Mouse (Mus musculus) thymus, postnatal 10 days (tissue): Measurements from ENCODE around the gene Gatad1.
"Not testable (repeated sequence)": the region's sequence is repeated elsewhere in the genome, so short reads cannot be mapped to it uniquely, and the experiment has no call there.

Source experiments
- DNase-seq, 2 experiments: peaks; one replicate each; pipeline ENCODE4 v3.0.0; 2021; ENCODE audit warnings: low spot score in 2 of 2

Gene Gatad1

GRCm38 (mm10) chr5:3657085-3657484 is at the start of gene Gatad1:
Gene Gatad1, minus strand, starts transcription at chr5:3657185.
- DNase-seq: no peak

- DNase-seq: no peak
These were observed 45.2 kb upstream of the Gatad1 start for GRCm38 (mm10) chr5:3702180-3702579.

DNA sequence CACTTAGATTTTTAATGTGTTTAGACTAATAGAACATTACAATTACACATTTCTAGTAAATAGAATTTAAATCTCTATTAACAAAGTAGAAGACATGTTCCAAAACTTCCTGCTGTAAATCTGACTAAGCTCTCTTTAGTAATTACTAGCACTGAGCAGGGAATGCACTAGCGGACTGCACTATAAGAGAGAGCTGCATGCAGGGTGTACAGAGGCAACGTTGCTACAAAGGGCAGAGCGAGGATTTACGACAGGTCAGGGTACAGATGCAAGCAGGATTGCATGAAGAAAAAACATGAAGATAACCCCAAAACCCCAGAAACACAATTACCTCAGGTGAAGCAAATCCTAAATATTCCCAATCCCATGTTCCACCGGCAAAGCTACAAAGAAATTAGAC is 43.0 kb upstream of the Gatad1 start:
- DNase-seq: no peak

DNA sequence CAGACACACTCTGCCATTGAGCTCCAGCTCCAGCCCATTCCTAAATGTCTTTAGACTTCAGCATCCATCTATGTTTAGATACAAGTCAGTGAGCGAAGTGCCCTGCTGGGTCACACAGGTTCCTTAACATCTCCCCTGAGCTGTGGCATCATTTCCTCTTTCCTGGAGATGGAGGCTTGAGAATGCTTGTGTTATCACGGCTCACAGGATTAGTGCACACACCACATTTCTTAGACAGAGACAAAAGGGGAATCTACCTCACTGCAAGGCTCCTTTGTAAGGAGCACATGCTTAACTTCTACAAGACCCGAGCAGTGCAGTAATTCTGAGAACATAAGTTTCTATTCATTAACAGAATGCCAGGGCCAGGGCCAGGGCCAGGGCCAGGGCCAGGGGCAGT is 39.0 kb upstream of the Gatad1 start:
- no peak for DNase-seq

DNA sequence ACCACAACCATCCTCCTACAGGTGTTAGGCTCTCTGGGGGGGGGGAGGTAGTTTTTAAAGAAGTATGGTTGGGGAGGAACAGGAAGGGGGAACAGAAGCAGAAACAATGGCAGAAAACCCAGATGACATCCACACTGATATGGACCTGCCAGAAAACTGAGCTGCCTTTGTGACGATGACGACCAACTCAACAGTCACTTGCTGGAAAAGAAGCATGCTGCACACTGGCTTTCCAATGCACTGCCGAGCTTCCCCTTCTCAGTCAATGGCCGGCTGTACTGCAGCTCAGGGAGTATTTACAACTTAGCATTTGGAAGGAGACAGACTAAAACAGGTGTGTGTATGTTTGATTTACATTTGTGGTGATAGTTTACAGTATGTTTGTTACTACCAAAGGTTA is 38.2 kb upstream of the Gatad1 start:
- DNase-seq: no peak

DNA sequence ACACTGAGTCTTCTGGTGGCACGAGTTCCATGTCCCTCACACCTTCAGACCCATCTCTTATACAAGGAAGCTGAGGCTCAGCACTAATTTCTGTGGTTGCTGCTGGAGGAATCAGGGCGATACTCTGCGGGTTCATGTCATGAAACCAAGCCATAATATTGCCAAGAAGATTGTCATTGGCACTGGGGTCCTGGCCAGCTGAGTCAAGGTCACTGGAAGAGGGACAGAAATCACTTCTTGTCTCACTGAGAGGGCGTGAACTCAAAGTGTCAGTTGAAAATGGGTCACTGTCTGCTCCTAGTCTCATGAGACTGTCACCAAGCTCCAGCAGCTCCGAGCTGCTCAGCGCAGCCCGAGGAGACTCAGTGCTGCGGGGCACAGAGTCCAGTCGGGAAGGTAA is 36.0 kb upstream of the Gatad1 start:
- DNase-seq: no peak

- DNase-seq: no peak
These were observed 34.3 kb upstream of the Gatad1 start for GRCm38 (mm10) chr5:3691283-3691682.

GRCm38 (mm10) chr5:3688298-3688697 is 31.3 kb upstream of the Gatad1 start:
- DNase-seq: no peak

- DNase-seq: no peak
These were observed 13.1 kb upstream of the Gatad1 start for GRCm38 (mm10) chr5:3669938-3670554.

- DNase-seq: no peak
These were observed 9.6 kb upstream of the Gatad1 start for GRCm38 (mm10) chr5:3666585-3666984.

- DNase-seq: no peak
These were observed 8.2 kb upstream of the Gatad1 start for GRCm38 (mm10) chr5:3665225-3665624.

- no peak for DNase-seq
These were observed 3.2 kb downstream of the Gatad1 start for GRCm38 (mm10) chr5:3653801-3654200.

GRCm38 (mm10) chr5:3652903-3653575 is 3.9 kb downstream of the Gatad1 start:
- not testable (repeated sequence) for DNase-seq

DNA sequence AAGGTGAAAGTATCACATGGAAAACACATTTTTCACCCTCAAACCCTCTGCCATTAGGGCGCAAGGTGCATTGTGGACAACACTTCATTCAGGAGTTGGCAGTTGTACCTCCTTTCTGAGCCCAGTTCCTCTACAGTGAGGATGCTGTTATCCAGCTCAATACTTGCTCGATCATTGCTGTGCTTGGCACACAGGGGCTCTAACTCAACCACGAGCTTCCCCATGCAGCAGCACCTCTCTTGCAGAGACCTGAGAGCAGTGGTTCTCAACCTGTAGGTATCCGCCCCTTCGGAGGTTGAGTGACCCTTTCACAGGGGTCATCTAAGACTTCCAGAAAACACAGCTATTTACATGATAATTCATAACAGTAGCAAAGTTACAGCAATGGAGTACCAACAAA is 5.4 kb downstream of the Gatad1 start:
- no peak for DNase-seq

- DNase-seq: no peak
These were observed 6.1 kb downstream of the Gatad1 start, which contains the start of gene Tmbim7 for GRCm38 (mm10) chr5:3650881-3651280. Gene Tmbim7, plus strand, starts transcription at chr5:3651181.

- no peak for DNase-seq
These were observed 8.2 kb downstream of the Gatad1 start for GRCm38 (mm10) chr5:3648849-3649210.

DNA sequence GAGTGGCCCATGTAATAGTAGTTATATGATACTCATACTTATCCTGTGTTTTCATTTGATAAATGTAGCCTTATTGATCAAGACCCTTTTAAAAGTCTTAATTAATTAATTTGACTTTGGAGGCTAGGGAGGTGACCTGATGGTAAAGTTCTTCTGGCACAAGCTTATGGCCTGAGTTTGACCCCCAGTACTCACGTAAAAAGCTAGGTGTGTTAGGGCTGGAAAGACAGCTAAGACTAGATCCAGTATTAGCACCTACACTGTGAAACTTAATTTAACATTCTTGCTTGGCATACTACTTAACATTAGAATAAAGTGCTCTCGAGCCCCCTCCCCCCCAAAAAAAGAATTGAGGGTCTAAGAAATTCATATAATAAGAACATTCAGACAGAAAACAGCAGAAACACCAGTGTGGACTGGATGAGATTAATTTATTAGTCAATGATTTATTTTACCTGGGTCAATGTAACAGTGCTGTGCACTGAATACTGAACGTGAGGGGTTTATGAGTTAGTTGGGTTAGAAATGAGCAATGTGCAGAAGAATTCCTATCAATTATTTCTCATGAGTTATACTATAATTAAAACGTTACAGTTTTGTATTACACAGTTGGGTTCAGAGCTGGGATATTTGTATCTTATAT is 8.7 kb downstream of the Gatad1 start:
- DNase-seq: no peak

- DNase-seq: peak; percentile 89
These were observed 9.3 kb downstream of the Gatad1 start for GRCm38 (mm10) chr5:3647708-3648121.

DNA sequence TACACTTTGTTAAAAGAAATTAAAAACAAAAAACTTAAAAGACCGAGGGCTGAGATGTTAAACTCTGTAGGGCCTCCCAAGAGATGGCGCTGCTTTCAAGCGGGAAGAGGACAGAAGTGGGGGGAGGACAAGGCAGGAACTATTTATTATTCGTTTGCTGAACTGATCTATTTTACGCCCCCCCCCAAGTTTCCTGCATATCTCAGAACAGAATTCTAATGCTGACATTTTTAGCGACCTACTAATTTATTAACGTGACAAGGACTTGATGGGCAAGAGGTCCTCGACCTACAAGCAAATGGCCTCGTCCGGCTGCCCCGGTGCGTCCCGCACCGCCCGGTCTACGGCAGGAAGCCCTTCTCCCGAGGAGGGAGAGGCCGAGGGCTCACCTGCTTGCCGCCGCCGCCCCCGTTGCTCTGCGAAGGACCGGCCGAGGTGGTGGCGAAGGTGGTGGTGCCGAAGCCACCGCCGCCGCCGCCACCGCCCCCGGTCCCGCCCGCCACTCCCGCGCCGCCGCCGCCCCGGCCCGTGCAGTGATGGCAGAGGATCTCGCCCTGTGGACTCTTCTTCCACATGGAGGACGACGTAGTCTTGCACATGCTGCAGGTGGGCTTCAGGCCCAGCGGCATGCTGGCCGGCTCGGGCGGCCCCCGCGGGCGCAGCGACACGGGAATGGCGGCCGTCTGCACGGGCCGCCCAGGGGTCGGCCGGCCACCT is 9.8 kb downstream of the Gatad1 start:
- peak; percentile 48 to 49 for DNase-seq

GRCm38 (mm10) chr5:3646539-3646938 is 10.4 kb downstream of the Gatad1 start:
- no peak for DNase-seq

GRCm38 (mm10) chr5:3645326-3645725 is 11.7 kb downstream of the Gatad1 start:
- DNase-seq: no peak

- DNase-seq: no peak
These were observed 12.4 kb downstream of the Gatad1 start for GRCm38 (mm10) chr5:3644621-3645020.

- no peak for DNase-seq
These were observed 21.7 kb downstream of the Gatad1 start for GRCm38 (mm10) chr5:3635286-3635685.
